ENCODE assay signal across 11 mouse cellular contexts in the genomic region with DNA sequence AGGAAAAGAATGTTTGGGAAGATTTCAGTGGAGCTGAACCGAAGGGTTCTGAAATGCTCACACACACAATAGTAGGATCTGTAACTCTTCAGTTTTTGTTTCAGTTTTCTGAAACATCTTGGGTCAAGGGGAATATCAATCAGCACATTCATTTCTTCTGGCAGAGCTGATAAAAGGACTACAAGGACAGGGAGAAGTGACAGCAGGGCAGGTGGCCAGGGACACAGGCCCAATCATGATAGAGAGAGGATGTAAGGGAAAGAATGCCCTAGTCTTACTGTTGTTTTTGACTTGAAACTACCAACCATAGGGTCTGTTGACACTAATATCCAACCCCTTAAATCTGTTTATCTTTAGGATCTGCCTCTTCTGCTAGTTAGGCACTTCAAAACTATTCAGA.
"Had no signal": no experiment of that assay in that cellular context is flagged by ENCODE, and none has a peak within 500 bp of the region (broad histone marks: within the 10 kb centered on the region; RNA-seq: fewer than 3 reads in every experiment).

No protein-coding gene starts in this region.

- H3K27me3 ChIP-seq: limb, embryonic 15.5 days; liver, embryonic 12.5 days; lung, embryonic 15.5 days; midbrain, embryonic 12.5 days; neural tube, embryonic 13.5 days had no signal

- H3K4me1 ChIP-seq: limb, embryonic 15.5 days; liver, embryonic 12.5 days; lung, embryonic 15.5 days; midbrain, embryonic 12.5 days; neural tube, embryonic 13.5 days had no signal

- H3K4me2 ChIP-seq: limb, embryonic 15.5 days; liver, embryonic 12.5 days; lung, embryonic 15.5 days; midbrain, embryonic 12.5 days; neural tube, embryonic 13.5 days had no signal

- H3K27ac ChIP-seq: limb, embryonic 15.5 days; liver, embryonic 12.5 days; lung, embryonic 15.5 days; midbrain, embryonic 12.5 days; neural tube, embryonic 13.5 days had no signal

- DNase-seq: kidney, adult 8-10 months; kidney, postnatal 25 days; right cerebral cortex, adult 18-20 months; right cerebral cortex, postnatal 25 days; thymus, postnatal 36 days had no signal

- H3K9ac ChIP-seq: limb, embryonic 15.5 days; liver, embryonic 12.5 days; lung, embryonic 15.5 days; midbrain, embryonic 12.5 days; neural tube, embryonic 13.5 days had no signal

- ATAC-seq: liver, embryonic 12.5 days; midbrain, embryonic 16.5 days had no signal

- H3K36me3 ChIP-seq: limb, embryonic 15.5 days; liver, embryonic 12.5 days; lung, embryonic 15.5 days; midbrain, embryonic 12.5 days; neural tube, embryonic 13.5 days had no signal

- H3K4me3 ChIP-seq: limb, embryonic 15.5 days; liver, embryonic 12.5 days; lung, embryonic 15.5 days; midbrain, embryonic 12.5 days; neural tube, embryonic 13.5 days had no signal

- H3K9me3 ChIP-seq: limb, embryonic 15.5 days; liver, embryonic 12.5 days; lung, embryonic 15.5 days; midbrain, embryonic 12.5 days; neural tube, embryonic 13.5 days had no signal
